Mouse (Mus musculus): Measurements from ENCODE around the gene Vmn1r201. TPM values are rescaled to one million over a fixed set of nuclear protein-coding genes. Genes with fewer than 3 reads are reported as not detected.
A peak's percentile ranks its signal among the peaks of the same experiment; 100 is the strongest.

The Vmn1r201 gene
- polyA plus RNA-seq (2016; fragmentation: Nextera tagmentation; extraction: Ambion mirVana): not detected in 2 replicates

DNA sequence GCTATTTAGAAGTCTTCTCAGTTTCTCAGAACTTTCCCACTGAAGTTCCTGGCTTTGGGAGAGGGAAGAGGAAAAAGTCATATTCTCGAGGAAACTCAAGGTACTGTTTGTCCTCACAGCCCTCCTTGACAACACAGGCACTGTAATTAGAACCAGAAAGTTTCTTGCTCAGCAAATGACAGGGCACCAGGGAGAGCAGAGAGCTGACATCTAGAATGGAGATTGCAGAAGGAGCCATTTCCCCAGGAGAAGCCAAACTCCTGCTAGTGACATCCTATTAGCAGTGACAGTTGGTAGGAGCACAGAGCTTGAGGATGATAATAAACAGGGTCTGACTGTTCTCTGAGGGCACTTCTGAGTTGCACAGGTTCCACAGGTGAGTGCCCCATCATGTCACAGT lies at the start of gene Vmn1r201:
TSS of gene Vmn1r201 (plus strand) at position 301 of the 400 bp plus-strand sequence.
- H3K27me3 ChIP-seq: no peaks in the 10 kb centered on the region
- 80% methylated on average over 1 of the region's 1 CpGs for WGBS
- no peaks in the 10 kb centered on the region for H3K9me3 ChIP-seq
- H3K36me3 ChIP-seq: no peaks in the 10 kb centered on the region
- no peak within 1 kb of the TSS for H3K9ac ChIP-seq (replicated peaks)
- no peak within 1 kb of the TSS for H3K27ac ChIP-seq (replicated peaks)
- H3K4me2 ChIP-seq (replicated peaks): no peak within 1 kb of the TSS
- no peak for ATAC-seq (ENCODE audit: low FRiP score, low read depth)
- no peaks in the 10 kb centered on the region for H3K4me1 ChIP-seq
- no peak within 1 kb of the TSS for H3K4me3 ChIP-seq

GRCm38 (mm10) chr13:22455145-22455544 lies 16.6 kb upstream of the Vmn1r201 start:
- no peak for ATAC-seq (ENCODE audit: low FRiP score, low read depth)
- no peak overlapping the region for H3K4me3 ChIP-seq

GRCm38 (mm10) chr13:22502431-22502830 lies 30.7 kb downstream of the Vmn1r201 start:
- Histone ChIP-seq H3K4me3 (no peak overlapping the region), H3K4me2 (replicated peaks) (no peak overlapping the region), H3K9me3 (no peaks in the 10 kb centered on the region), H3K27me3 (no peaks in the 10 kb centered on the region), H3K36me3 (no peaks in the 10 kb centered on the region), H3K9ac (replicated peaks) (no peak overlapping the region), H3K27ac (replicated peaks) (no peak overlapping the region), H3K4me1 (no peaks in the 10 kb centered on the region)
- 58% methylated on average over 3 of the region's 3 CpGs for WGBS
- peak; percentile 89 for ATAC-seq (ENCODE audit: low FRiP score, low read depth)

More at GRCm38 (mm10) chr13:22455145-22455544, 16.6 kb upstream of the Vmn1r201 start:
- H3K9me3 ChIP-seq: no peaks in the 10 kb centered on the region
- H3K4me1 ChIP-seq: no peaks in the 10 kb centered on the region
- no peaks in the 10 kb centered on the region for H3K36me3 ChIP-seq
- no peak overlapping the region for H3K27ac ChIP-seq (replicated peaks)
- no peaks in the 10 kb centered on the region for H3K27me3 ChIP-seq
- no peak overlapping the region for H3K4me2 ChIP-seq (replicated peaks)
- no peak overlapping the region for H3K9ac ChIP-seq (replicated peaks)

GRCm38 (mm10) chr13:22505281-22505680 lies 33.6 kb downstream of the Vmn1r201 start, which contains the start of gene Vmn1r202:
TSS of gene Vmn1r202 (minus strand) at chr13:22505381.
- H3K4me2 ChIP-seq (replicated peaks): no peak within 1 kb of the TSS
- H3K36me3 ChIP-seq: no peaks in the 10 kb centered on the region
- no peak within 1 kb of the TSS for H3K27ac ChIP-seq (replicated peaks)
- no peaks in the 10 kb centered on the region for H3K9me3 ChIP-seq
- H3K4me3 ChIP-seq: no peak within 1 kb of the TSS
- no peaks in the 10 kb centered on the region for H3K4me1 ChIP-seq
- no peak for ATAC-seq (ENCODE audit: low FRiP score, low read depth)
- no peak within 1 kb of the TSS for H3K9ac ChIP-seq (replicated peaks)
- H3K27me3 ChIP-seq: no peaks in the 10 kb centered on the region

- Histone ChIP-seq H3K4me2 (replicated peaks) (no peak within 1 kb of the TSS), H3K4me3 (no peak within 1 kb of the TSS), H3K4me1 (no peaks in the 10 kb centered on the region), H3K9ac (replicated peaks) (no peak within 1 kb of the TSS), H3K36me3 (no peaks in the 10 kb centered on the region), H3K9me3 (no peaks in the 10 kb centered on the region), H3K27me3 (no peaks in the 10 kb centered on the region), H3K27ac (replicated peaks) (no peak within 1 kb of the TSS)
- no peak for ATAC-seq (ENCODE audit: low FRiP score, low read depth)
Observed at GRCm38 (mm10) chr13:22517814-22518213, 46.1 kb downstream of the Vmn1r201 start, which contains the start of gene Vmn1r203. TSS of gene Vmn1r203 (plus strand) at chr13:22518114.

Other genes with a start within 250 kb of the Vmn1r201 start
- gene Vmn1r193, start 248.8 kb upstream of the Vmn1r201 start, polyA plus RNA-seq (2016; fragmentation: Nextera tagmentation; extraction: Ambion mirVana): not detected in 2 replicates
- gene Vmn1r194, start 227.7 kb upstream of the Vmn1r201 start, polyA plus RNA-seq (2016; fragmentation: Nextera tagmentation; extraction: Ambion mirVana): not detected in 2 replicates
- not detected in 2 replicates for gene Vmn1r195, start 201.4 kb upstream of the Vmn1r201 start, polyA plus RNA-seq (2016; fragmentation: Nextera tagmentation; extraction: Ambion mirVana)
- gene Vmn1r196, start 182.0 kb upstream of the Vmn1r201 start, polyA plus RNA-seq (2016; fragmentation: Nextera tagmentation; extraction: Ambion mirVana): not detected in 2 replicates
- not detected in 2 replicates for gene Vmn1r197, start 147.3 kb upstream of the Vmn1r201 start, polyA plus RNA-seq (2016; fragmentation: Nextera tagmentation; extraction: Ambion mirVana)
- not detected in 2 replicates for gene Vmn1r198, start 121.6 kb upstream of the Vmn1r201 start, polyA plus RNA-seq (2016; fragmentation: Nextera tagmentation; extraction: Ambion mirVana)
- gene Vmn1r199, start 92.1 kb upstream of the Vmn1r201 start, polyA plus RNA-seq (2016; fragmentation: Nextera tagmentation; extraction: Ambion mirVana): not detected in 2 replicates
- gene Vmn1r200, start 81.5 kb upstream of the Vmn1r201 start, polyA plus RNA-seq (2016; fragmentation: Nextera tagmentation; extraction: Ambion mirVana): not detected in 2 replicates
- not detected in 2 replicates for gene Vmn1r202, start 33.5 kb downstream of the Vmn1r201 start, polyA plus RNA-seq (2016; fragmentation: Nextera tagmentation; extraction: Ambion mirVana)
- not detected in 2 replicates for gene Vmn1r203, start 46.2 kb downstream of the Vmn1r201 start, polyA plus RNA-seq (2016; fragmentation: Nextera tagmentation; extraction: Ambion mirVana)
- gene Vmn1r204, start 81.3 kb downstream of the Vmn1r201 start, polyA plus RNA-seq (2016; fragmentation: Nextera tagmentation; extraction: Ambion mirVana): not detected in 2 replicates
- gene Vmn1r205, start 121.1 kb downstream of the Vmn1r201 start, polyA plus RNA-seq (2016; fragmentation: Nextera tagmentation; extraction: Ambion mirVana): not detected in 2 replicates
- not detected in 2 replicates for gene Vmn1r206, start 152.3 kb downstream of the Vmn1r201 start, polyA plus RNA-seq (2016; fragmentation: Nextera tagmentation; extraction: Ambion mirVana)